Mouse (Mus musculus) urinary bladder, postnatal 25 days (tissue): ENCODE measurements around the gene Zfp612.
"Not testable (repeated sequence)": the region's sequence is repeated elsewhere in the genome, so short reads cannot be mapped to it uniquely, and the experiment has no call there.

Source experiments
- DNase-seq: peaks from one replicate; pipeline ENCODE4 v3.0.0; 2022; ENCODE audit warnings: low spot score

The Zfp612 gene

DNA sequence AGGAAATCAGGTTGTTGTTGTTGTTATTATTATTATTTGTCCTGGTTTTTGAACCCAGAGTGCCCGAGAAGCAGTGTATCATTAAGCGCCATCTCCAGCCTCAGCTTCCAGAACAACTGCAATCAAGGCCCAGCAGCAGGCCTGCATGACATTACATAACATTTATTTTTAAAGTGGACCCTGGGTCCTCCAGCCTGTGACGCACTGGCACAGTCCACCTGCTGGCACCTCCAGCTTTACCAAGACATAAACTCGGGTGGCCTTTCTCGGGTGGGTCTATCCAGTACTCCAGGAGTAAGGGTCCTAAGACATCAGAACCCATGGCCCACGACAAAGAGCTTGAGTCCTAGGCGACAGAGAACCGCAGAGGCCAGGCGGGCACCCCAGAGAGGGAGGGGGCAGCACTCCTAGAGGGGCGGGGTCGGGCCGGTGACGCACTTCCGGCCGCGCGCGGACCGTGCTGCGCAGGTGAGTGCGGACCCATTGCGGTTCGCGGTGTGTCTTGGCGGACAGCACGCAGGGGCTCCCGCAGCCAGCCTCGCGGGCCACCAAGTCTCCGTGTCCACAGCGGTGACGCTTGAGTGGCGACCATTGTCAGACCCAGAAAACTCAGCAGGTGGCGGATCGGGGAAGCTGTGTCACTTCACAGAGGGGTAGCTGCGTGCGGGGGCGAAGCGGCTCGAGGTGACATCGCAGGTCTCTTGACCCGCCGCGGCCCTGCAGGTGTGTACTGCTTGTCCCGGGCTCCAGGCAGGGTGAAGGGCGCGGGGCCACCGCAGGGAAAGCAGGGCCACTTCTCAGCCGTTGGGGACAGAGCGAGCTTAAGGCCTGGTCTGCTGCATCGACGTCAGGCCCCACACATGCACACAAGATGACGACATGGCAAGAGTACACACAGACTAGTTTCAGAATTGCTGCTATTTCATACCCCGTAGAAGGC lies at the start of gene Zfp612:
Gene Zfp612 (plus strand): TSS at position 465 of the 940 bp plus-strand sequence.
- peak; percentile 60 for DNase-seq

DNA sequence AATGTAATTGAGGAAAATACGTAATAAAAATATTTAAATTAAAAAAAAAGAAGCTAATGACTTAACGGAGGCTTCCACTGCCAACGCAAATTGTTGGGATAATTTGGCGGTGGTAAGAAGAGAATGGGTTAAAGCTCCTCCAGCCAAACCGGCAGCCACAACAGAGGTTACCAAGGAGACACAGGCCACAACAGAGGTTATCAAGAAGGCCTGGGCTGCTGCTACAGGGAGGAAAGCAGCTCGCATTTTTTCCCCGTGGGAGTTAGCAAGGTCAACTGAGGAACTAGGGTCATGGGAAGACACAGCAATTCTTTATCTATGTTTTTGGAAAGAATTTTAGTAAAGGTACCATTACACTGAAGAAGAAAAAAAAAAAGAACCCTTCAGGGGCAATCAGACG lies 45.8 kb upstream of the Zfp612 start:
- DNase-seq = not testable (repeated sequence)

DNA sequence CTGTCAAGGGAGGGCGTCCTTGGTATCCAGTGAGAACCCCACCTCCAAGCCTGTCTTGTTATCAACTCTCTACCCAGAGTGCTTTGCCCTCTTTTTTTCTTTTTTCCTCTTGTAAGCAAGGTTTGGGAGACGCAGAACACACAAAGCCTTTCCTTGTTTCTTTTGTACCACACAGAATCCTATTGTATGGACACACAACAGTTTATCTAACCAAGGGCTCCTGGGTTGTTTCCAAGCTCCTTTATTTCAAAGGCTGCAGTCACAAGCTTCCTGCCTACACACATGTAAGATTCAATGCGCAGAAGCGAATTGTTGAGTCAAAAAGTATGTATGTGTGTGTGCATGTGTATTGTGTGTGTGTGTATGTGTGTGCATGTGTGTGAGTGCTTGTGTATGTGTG lies 45.2 kb upstream of the Zfp612 start:
- DNase-seq = no peak

DNA sequence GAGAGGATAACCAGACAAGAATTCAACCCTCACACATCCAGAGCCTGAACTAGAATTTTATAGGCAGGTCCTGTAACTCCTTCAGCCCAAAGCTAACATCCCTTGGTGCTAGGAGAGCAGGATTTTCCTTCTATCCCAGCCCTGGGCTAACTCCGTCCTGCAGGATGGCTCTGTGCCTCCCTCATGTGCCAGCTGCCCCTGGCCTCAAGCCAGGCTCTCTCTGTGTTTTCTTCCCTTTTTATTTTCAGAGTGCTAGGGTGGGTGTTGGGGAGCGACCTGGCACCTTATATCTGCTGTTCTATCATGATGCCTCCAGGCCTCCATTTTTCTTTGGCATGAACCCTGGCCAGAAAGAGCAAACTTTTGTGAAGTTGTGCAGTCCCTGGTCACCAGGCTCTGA lies 43.4 kb upstream of the Zfp612 start:
- no peak for DNase-seq

DNA sequence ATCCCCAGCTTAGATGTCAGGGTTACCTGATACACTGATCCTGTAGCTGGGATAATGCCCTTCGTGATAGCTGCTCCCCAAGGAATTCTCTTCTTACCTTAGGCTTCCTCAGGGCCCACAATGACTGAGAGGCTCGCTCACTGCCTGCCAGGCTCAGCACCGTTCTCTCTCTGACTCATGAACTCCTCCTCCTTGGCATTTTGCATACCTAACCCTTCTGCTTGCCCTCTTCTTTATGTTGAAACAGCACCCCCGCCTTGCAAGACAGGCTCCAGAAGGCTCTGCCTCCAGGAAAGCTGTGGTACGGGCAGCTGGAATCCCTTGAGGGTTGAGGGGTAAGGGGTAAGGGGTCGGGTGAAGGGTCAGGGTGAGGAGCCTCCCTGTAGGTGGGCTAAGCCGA lies 40.3 kb upstream of the Zfp612 start:
- DNase-seq = no peak

DNA sequence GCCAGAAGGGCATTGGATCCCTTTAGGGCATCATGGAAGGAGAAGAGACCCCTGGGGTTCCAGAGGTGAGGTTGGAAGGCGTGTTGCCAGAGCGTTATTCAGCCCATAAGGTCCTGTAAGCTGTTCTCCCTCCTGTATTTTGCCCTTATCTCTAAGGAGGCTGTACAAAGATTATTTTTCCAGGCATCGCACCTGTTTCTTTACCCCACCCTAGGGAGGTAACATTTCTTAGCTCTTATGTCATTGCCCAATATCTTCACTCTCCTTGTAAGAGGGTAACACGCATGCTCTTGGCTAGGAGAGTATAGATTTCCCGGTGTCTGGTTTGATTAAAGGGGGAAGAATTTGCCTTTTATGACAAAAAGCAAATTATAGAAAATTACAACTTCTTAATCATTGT lies 39.9 kb upstream of the Zfp612 start, which contains the start of gene Chst4:
Gene Chst4 (minus strand): TSS at position 82 of the 400 bp plus-strand sequence.
- no peak for DNase-seq

DNA sequence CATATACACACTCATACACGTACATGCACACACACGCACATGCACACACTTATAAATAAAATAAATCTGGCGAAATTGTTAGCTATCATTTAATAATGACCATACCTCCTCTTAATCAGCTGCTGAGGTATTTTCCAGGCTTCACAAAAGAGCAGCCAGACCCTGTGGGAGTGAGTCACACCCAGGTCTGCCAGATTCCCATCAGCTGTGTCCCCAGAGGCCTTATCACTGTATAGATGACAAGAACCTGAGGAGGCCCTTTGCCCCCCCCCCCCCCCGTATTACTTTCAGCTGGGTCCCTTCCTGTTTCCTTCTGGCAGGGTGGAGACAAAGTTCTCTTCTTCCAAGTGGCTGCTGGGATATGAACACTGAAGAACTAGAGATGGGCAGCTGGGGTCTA lies 39.0 kb upstream of the Zfp612 start:
- DNase-seq = no peak

DNA sequence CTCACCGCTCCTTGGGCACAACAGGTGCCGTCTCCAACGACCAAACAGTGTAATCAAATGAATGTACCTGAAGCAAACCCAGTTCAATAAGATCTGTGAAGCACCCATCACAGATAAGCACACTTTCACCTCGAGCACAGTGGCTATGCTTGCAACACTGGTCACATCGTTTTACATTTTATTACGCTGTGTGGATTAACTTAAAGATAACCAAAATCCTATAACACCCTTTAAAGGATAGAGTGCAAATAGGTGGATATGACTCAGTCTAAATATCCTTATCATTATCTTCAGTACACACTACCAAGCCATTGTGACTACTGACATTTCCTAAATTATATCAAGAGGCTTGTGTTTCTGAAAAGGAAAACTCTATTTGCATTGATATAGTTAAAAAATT lies 28.3 kb upstream of the Zfp612 start:
- no peak for DNase-seq

DNA sequence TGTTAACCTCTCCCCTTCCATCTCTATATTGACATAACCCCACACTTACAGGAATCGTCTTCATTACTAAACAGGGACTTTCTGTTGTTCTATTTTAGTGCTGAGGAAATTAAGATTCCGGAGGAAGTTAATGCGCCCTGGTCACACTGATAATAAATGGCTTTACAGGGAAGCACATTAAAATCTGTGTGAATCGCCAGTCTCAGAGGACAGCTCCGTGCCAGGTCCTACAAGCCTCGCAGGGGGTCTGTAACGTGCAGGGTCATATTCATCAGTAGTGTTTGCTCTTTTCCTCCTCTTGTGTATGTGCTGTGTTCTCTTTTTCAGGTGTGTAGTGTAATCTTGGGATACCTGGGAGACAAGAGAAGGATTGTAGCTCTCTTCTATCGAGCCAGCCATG lies 21.3 kb upstream of the Zfp612 start:
- DNase-seq = no peak

DNA sequence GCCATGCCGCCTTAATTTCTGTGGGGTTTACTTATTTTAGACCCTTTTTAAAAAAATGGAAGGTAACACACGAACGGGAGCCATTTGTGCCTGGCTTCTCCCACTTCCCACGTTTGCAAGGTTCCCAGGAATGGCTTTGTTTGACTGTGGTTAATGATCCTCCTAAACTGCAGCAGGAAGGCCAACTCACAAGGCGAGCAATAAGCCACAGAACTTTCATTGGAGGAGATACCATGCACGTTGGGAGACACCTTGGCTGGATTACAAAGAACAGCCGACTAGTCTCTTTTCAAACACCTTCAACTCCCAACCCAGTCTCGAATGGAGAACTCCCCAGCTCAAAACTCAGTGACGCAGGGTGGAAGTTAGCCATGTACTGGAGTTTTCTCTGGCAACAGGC lies 15.4 kb upstream of the Zfp612 start:
- DNase-seq = no peak

DNA sequence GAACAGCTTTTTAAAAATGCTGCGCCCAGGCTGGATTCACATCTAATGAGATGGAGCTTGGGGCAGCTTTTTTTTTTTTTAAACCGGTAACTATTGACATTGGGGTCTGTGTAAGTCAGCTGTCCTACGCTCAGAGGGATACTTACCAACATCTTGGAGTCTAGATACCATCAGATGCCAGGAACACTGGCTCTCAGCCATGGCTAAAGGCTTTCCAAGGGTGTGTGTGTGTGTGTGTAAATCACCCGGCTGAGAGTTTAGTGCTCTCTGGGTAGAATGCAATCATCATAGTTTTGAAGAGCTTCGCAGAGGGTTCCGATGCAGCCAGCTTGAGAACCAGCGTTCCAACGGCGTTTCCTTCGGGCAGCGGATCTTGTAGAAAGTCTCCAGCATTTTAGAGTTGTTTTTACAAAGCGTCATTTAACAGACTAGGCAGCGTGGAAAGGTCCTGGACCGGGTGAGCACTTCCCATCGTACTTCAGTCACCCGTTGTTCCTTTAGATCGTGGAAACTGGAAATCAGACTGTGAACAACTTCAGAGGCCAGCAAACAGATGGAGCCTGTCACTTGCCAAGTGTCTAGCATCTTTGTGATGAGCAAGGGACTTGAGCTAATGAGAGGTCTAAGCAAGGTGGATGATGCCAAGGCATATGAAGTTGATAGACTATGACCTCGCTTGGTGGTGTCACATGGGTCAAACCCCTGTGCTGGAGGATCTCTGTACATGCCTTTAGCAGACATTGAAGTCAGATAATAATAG lies 14.8 kb upstream of the Zfp612 start:
- no peak for DNase-seq

DNA sequence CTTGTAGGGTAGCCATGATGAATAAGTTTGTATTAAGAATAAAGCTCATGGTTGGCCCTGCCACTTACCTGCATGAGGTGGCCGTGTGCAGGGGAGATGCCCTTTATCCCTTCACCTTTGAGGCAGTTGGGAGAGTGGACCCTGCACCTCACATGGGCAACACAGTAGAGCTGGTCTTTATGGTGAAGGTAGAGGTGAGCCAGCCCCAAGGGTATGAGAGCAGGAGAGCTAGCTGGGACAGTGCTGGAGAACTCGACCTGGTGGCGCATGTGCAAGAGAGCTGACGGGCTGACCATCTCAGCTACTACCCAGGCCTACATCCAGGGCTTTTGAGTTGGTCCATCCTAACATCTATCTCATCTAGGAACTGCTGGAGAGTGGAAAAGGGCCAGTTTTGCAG lies 13.9 kb upstream of the Zfp612 start:
- no peak for DNase-seq

DNA sequence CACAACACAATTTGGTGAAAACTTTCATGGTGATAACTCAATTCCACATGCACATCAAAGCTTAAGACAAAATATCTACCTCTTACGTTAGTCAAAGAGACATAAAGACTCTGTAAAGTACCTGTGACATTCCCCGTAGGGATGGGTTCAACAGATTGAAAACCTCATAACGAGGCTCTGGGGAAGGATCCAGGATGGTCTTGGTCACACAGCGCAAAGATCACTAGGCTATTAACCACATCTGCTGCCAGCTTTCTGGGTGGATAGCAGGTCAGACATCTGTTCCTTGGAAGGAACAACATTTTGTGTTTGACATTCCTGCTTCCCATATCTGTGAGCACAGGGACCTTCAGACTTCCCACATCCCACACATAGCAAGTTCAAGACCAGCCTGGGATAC lies 9.8 kb upstream of the Zfp612 start:
- no peak for DNase-seq

DNA sequence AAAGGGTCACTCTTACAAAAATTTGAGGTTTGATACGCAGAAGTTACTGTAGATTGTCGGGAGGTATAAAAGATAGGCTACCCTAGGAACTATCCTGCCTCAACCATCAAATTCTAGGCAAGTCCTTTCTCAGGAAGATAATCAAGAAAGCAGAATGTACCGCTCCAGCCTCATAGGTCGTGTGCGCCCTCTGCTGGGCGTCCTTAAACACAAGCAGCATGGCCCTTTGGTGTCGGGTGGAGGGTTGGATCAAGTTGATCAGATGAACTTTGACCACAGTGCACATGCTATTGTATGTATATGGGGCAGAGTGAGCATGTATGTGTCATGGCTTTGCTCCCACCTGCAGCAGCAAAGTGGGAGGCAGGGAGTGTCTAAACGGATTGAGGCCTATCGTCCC lies 7.9 kb upstream of the Zfp612 start:
- peak; percentile 65 for DNase-seq

DNA sequence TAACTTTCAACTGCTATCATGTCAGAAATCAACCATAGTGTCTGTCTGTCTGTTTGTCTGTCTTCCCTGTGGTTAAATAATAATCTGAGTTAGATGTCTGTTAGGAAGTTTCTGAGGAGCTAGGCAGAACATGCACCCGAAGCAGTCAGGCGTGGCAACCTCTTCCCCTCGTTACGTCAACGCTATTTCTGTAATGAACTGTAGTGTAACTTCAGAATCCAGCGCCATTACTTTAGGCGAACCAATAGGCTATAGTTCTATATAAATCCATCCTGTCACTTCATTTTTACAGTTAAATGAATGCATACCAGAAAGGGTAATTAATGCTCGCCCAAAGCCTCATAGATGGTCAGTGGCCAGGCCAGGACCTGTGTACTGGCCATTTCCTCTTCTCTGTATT lies 5.0 kb upstream of the Zfp612 start:
- no peak for DNase-seq

DNA sequence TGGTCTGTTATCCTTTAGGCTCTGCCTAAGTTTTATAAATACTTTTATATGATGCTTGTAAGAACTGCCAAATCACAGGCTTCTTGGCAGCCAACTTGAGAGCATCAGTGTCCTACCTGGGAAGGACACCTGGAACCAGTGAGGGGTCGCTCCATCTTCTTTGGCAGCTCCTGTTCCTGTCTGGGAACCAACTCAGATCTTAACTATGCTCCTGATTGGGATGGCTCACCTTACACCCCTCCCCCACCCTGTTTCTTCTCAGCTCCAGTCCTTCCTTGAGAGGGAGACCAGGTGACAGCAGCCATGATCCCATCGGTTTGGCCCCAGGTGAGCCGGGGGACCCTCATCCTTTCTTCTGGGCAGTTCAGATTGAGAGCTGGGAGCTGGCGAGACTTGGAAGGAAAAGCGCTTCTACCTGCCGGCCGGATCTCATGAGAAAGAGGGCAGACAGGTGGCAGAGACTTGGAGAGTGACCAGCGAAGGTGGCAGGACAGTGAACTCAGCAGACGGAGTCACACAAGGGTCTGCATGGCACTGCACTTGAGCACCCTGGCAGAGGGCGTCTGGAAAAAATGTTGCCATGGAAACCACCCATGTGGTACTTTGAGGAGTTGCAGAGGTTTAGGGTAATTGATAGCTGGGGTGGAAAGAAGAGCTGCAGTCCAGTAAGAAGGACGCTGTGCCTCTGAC lies 3.0 kb downstream of the Zfp612 start:
- DNase-seq = no peak

DNA sequence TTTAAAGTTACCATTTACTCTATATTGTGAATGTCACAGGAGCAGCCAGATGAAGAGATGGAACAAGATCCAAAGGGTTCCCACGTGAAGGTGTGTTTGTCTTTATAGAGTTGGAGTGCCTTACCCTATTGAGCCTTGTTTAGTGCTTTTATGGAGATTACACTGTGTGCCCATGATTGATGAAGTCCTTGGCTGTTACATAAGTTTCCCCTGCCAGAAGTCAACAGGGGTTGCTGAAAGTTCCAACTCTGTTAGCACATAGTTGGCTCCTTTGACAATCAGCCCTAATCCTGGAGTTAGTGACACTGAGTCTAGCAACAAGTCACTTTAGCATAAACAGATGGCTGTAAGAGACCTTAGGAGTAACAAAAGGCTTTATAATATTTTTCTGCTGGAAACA lies 12.3 kb downstream of the Zfp612 start:
- DNase-seq = no peak

DNA sequence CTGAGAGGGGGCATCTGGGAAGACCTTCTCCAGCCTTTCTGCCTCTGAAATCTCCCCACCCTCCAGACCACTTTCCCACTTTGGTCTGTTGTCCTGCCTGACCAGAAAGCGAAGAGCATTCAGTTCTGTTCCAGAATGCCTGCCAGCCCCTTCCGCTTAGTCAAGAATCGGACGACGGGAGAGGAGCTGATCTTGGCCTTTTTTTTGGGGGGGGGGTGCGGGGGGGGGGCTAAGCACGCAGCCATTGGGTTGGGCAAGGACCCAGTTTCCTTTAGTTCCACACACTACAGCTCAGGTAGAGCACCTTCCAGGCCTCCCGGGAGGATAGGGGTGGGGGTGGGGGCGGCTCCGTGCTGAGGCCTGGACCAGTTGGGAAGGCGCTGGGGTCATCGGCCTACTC lies 21.4 kb downstream of the Zfp612 start, which contains the start of gene Gm21964:
Gene Gm21964 (plus strand): TSS at position 301 of the 400 bp plus-strand sequence.
- DNase-seq = no peak

DNA sequence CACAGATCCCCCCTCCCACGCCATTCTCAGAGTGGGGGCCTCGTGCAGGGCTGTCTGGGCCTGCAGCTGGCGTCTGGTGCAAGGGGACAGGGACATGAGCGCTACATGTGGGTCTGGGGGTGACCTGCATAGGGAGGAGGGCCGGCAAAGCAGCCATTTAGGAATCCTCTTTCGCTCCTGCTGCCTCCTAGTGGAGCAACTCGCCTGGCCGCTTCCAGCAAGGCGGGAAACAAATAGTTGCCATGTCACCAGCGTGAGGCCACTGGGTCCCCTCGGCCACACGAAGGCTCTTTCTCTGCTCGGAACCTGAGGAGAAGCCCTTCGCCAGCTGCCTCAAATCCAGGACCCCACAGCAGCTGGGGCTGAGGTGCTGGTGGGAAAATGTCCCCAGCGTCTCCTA lies 22.1 kb downstream of the Zfp612 start:
- DNase-seq = no peak

DNA sequence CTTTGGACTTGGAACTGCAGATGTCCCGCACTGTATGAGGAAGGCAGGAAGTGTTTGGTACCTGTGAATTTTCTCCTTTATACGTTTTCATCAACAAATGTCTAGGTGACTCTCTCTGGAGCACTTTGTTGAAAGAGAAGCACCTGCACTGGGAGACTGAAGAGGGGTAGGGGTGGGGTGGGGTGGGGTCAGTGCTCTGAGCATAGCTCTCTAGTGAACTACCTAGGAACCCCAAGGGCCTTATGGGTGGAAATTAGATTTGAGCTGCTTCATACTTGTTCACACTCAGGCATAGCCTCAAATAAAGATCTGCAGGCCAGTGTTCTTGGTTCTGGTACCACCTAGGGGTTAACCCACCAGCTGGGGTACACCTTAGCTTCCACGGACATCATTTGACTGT lies 23.1 kb downstream of the Zfp612 start, which contains the start of gene Gm17720:
Gene Gm17720 (minus strand): TSS at position 101 of the 400 bp plus-strand sequence.
- no peak for DNase-seq

DNA sequence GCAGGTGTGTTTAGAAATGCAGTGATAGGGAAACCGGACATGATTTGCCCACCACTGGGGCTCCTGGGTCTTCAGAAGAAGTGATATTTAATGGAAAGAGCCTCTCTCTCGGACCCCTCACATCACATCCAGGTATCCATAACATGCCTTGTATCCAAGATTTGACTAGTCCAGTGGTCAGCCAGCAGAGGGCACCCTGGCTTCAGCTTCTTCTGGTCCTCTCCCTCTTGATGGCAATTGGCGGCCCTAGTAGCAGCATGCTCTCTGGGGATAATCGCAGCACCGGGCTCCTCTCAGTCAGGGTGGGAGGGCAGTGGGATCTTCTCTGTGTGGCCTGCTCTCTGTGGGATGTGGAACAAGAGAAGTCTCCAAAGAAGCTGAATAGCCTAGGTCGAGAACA lies 40.2 kb downstream of the Zfp612 start:
- DNase-seq = no peak

DNA sequence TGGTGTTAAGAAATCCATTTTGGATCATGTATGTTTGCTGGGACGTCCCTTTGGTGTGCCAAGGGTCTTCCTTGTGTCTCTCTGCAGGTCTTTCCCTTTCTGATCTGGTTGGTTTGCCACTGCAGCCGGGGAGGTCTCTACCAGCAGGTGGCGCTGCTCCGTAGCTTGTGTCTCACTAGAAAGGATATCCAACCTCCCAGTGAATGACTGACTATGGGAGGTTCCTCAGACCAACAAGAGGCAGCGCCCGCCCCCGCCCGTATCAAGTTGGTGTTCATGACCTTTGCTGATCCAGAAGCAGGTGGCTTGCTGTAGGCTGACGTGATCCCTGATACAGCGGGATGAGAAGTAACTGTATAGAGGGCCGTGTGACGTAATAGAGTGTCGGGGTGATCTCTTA lies 51.0 kb downstream of the Zfp612 start:
- DNase-seq = peak; percentile 60
